Mouse (Mus musculus) 3134 (cell line): ENCODE data around the gene Grik3.
A peak's percentile ranks its signal among the peaks of the same experiment; 100 is the strongest.

Experiments used
- DNase-seq: peaks from one replicate; pipeline ENCODE4 v3.0.0-alpha.2; 2011; ENCODE audit warnings: low spot score; ENCODE audit not compliant: insufficient read length; ENCODE audit errors: extremely low read depth

Grik3 gene

DNA sequence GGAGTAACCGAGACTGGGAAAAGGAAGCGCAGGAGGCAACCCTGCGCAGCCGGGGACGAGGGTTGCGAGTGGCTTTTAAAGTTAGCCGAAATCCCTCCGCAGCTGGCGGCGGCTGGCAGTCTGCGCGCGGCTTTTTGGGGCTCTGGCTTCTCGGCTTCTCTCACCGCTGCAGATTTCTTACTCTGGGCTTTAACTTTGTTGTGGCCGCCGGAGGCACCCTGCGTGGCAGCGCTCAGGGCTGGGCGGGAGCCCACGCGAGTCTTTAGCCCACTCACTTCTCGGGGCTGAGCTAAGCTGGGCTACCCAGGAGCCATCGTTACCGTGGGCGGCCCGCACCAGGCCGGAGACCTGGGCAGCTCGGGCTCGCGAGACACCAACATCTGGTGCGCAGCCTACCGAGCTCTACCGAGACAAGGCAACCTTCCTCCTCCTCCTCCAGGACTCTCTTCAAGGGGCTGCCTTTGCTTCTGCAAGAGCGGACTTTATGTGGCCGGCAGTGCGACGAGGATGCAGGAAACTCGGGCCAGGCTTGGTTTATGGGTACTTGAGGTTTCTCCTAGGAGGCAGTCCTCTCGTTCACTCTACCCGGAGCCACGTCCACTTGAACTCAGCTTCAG is 1.1 kb downstream of the Grik3 start:
- no peak for DNase-seq

DNA sequence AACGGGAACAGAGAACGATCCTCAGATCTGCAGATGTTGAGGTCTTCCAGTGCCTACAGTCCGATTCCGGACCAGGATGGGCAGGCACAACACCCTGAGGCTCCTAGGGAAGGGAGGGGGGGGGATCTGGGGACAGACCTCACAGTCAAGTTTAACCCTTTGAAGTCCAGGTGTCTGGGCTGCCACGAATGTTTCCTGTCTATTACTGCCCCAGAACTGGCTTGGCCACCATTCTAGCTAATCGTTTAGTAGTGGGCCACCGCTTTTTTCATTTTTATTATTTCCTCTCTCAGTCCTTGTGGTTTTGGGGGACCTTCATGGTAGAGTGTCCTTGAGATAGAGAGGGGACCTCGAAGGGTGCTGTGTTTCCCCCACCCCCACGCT is 1.6 kb downstream of the Grik3 start:
- DNase-seq: no peak

DNA sequence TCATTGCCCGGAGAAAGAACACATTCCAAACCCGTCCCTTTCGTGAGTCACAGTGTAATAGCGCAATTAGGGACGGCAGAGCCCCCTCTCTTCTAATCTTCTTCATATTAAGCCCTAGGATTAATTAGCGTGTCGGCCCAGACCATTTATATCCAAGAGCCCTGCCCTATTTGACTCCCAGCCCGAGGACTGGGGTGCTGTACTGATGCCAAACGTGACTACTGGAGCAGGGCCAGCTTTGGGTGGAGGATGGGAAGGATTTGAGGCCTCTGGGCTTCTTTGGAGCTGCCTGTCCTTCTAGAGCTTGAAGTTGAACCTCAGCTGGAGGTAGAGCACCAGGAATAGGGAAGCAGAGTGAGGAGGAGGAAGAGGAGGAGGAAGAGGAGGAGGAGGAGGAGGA is 2.2 kb downstream of the Grik3 start:
- DNase-seq: no peak

DNA sequence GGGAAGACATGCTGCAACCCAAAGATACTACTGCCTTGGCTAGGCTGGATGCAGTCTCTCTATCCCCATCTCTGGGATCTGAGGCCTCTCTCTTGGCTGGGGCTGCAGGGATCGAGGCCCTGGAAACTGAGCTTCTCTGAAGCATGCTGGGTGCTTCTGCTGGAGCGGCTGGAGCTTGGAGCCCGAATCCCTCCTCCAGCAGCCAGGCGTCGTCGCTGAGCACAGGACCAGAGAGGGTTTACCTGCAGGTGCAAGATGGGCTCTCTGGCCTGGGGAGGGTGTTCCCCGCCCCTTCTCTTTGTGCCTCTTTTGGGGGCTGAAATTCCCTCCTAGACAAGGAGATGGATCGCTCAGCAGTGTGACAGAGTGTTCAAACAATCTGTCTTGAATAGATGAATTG is 2.6 kb downstream of the Grik3 start:
- no peak for DNase-seq

DNA sequence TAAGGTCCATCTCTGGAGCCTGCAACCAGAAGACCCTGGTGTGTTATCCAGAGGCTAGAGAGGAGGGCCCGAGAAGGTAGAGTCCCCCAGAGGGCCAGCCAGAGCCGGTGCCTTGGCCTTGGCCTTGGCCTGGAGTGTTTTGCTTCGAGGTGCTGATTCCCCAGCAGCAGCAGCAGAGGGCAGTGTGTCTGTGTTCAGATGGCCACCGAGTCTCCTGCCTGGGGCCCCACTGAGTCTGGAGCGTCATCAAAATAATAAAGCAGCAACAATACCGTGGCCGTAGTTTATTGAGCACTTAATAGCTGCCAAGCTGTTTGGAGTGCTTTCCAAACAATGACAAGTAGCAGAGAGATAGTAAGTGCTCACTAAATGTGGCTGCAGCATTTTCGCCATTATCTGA is 5.0 kb downstream of the Grik3 start:
- DNase-seq: no peak

DNA sequence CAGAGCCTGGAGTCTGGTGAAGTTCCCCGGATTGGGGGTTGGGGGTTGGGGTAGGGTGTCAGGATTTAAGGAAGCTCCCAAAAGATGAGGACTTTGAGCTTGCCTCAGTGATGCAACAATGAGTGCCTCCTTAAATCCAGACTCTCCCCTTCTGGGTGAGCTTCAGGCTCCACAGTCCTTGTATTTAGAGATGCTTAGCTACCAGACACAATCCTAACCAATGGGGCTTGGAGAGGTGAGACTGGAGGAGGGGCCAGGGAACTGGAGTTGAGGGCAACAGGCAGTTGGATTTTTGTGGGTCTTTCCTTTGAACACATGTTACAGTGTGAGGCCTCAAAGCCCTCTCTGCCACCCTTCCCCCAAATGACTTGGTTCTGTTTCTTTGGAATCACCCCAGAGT is 6.5 kb downstream of the Grik3 start:
- DNase-seq: no peak

DNA sequence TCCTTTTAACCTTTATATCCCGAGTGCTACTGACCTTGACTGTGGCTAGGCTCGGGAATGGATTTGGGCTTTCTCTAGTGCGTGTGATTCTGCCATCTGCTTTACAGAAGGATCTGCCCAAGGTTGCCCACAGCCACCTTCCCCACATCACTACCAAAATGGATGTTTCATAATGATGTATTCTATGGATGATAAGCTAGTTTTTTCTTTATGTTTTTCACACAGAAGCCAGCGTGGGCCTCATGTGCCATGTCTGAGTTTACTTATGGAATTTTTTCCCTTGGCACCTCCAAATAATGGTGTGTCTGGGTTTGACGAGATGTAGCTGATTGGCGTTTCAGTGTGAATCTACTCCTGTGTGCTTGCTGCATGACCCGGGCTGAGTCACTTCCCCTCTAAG is 7.0 kb downstream of the Grik3 start:
- DNase-seq: no peak

DNA sequence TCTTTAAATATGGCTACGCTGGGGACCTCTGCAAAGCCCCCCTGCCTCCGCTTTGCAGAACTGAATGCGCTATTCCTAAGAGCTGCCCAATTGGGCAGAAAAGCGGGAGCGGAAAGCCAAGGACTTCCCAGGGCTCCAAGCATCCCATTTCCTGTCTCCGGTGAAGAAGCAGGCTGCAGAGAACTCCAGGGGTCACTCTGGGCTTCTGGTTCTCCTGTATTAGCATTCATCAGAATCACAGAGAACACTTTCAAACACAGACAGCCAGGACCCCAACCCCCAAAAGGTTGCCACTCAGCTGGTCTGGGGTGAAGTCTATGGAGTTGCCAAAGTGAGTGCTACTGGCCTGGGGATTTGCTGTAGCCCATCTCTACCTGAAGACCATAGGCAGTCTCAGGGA is 8.4 kb downstream of the Grik3 start:
- DNase-seq: no peak

DNA sequence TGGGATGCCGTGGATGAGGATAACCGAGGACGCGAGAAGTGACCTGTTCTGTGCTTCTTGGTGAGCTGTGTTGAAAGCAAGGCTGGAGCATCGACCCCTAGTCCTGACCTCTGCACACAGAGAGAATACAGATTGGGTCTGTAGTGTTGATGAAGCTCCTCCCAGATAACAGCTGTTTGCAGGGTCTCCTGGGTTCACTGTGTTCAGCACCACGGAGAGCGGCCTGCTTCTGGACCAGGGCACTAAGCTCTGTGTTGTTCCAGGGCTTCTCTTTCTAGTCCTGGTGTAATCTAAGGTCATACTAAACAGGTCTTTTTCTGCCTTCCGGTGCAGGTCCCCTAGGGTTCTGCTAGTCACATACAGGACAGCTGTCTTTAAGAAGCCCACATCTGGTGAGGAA is 12.4 kb downstream of the Grik3 start:
- DNase-seq: no peak

DNA sequence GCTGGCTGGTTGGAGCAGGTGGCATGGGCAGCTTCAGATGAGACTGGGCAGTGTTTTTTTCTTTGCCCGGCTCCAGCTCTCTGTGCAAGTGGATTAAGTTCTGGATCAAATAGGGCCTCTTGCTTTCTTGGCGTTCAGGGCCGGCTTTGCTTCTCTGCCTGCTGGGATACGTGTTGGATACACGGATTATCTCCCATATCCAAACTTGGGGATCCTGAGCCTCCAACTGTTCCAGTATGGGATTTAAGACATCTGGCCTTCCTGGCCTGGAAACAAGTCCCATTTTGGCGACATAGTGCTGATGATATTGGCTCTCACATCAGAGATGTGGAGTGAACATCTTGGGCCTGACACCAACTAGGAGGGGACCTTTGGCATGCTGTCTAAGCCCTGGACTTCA is 21.9 kb downstream of the Grik3 start:
- DNase-seq: no peak

DNA sequence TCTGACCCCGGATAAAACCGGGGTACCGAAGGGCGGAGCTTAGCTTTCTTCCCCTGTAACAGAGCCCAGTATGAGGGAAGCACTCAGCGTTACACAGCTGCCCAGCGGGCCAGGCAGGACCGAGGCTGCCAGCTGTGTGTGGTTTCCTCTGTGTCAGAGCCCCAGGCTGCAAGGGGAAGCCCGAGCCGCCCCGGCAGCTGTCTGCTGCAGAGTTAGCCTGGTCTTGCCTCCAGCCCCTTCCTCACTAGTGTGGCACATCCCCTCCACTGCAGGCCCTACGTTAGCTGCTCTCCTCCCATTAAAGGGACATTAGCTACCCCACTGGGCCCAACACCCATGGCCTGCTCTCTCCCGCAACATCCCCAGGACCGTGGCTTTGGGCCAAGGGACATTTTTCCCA is 25.1 kb downstream of the Grik3 start:
- peak; percentile 33 for DNase-seq

DNA sequence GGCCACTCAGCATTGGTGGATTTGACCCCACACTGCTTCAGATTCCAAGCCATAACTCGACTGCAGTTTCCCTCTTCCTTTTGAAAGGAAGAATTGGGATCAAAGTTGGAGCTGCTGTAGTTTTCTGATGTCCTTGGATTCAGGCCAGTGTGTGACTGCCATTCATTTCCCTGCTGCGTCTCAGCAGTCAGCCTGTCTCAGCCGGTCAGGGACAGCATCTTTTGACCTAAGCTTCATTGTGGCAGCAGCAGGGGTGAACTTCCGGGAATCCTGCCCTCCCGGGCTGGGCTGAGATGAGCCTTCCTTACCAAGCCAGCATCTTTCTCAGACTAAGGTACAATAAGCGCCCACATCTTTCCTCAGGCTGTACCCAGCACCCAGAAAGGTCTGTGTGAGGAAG is 26.1 kb downstream of the Grik3 start:
- DNase-seq: no peak

DNA sequence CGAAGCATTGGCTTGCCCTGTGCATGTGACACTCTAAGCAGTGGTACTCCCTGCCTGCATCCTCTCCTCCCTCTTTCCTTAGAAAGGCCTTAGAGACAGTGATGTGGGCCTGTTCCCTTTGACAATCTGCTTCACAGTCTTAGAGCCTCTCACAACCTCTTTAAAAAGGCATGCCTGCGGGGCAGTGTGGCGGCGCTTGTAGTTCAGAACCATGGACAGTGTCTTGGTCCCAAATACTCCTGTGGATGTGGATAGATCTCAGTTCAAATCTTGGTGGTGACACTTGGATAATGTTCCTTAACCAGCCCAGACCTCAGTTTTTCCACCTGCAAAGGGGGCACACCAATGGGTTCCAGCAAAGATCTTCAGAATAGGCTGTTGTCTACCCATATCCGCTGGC is 28.4 kb downstream of the Grik3 start:
- DNase-seq: no peak

DNA sequence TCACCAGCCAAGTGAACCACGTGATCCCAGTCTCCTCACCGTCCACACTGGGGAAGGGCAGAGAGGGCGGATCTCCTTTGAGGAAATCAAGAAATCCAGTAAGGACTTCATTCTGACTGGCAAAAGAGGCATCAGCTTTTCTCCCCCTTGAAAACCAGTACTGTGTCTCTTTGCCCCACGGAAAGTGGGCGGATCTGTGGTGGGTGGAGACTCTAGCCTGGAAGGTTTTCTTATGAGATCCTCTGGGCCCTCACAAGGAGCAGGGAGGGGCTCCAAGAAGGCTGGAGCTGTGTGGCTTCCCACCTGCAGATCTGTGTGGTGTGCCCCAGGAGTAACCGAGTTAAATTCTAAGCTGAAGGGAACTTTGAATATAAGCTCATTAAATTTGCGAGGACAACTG is 32.4 kb downstream of the Grik3 start:
- no peak for DNase-seq

DNA sequence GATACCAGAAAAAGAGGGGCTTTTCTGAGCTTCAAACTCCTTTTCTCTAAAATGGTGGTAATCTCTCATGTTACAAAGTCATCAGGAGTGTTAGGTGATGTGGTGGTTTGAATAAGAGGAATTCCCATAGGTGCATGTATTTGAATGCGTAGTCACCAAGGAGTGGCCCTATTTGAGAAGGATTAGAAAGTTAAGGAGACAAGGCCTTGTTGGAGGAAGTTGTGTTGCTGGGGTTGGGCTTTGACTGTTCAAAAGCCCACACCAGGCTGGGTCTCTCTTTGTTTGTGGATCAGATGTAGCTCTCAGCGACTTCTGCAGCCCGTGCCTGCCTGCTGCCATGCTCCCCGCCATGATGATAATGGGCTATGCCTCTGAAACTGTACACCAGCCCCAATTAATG is 34.8 kb downstream of the Grik3 start:
- DNase-seq: no peak

DNA sequence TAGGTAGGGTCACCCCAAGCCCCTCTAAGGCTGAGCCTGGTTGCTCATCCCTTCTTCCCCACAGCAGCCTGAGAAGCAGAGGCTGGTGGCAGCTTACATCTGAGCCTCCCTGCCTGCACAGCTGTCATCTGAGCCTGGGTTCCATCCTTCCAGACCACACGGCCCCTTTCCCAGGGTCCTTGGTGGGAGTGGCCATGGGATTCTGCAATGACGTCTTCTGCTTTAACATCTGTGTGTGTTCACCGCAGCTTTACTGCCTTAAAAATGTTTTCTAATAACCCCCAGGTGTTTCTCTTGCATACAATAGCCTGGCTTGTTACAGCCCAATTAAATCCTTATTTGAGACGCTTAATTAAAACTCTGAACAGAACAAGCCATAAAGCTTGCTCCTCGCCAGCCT is 35.9 kb downstream of the Grik3 start:
- DNase-seq: no peak

DNA sequence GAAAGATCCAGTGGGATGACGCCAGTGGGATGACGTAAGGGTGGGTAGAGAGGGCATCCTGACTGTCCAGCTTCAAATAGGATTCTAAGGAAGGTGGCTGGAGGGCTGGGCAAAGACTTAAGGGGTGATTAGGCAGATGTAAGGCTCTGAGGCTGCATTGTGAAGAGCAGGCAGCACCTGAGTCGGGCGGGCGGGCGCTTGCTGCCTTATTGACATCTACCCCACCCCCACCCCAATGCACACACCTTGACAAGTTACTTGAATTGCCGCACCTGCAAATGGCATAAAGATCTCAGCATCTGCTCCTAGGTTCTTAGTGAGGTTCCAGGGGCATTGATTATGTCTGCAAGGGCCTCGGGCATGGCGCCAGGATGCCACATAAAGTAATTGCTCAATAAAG is 43.5 kb downstream of the Grik3 start:
- no peak for DNase-seq

DNA sequence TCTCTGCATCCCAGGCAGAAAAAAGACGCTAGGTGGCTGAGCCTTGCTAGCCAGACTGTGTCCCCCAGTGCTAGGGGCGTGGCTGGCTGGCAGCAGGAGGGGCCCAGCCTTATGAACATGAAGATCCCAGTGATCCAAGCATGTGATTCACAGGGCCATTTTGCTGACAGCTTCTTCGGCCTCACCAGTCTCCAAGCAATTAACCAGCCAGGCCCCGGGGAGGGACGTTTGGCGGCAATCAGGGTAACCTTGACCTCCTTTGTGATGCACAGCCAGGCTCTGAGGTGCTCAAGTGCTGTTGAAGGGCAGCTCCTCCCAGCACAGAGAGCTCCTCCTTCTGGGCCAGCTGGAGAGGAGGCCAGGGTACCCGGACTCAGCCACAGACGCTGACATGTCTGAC is 43.9 kb downstream of the Grik3 start:
- no peak for DNase-seq

DNA sequence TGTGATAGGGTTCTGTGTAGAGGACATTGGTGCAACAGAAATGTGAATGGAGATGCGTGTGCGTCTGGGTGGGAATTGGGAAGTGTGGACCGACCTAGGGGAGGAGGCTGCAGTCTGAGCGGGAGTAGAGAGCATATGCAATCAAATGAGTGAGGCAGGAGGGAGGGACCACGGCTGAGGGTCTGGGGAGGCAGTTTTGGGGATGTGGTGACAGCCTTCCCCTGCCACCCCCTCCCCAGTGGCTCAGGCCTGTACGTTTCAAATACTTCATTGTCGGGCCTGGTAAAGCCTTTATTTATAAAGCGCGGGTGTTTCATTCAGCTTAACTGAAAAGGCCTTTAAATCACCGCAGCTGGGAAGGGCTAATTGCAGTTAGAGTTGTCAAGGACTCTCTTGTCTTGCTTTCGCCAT is 44.5 kb downstream of the Grik3 start:
- no peak for DNase-seq

DNA sequence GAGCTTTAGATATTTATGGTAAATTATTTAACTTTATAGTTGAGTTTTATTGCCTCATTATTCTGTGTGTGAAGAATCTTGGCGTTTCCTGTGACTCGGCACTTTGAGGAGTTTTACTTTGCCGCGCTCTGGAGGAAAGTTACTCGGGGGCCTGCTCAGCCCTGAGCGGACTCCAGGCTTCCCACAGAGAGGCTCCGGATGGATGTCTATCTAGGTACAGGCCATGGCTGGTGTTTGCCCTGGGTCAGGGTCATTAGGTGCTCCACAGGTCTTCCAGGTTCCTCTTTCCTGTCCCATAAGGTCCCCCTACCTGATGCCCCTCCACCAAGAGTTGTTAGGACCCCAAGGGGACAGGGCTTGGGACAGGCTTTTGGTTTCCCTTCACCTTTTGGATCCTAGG is 45.0 kb downstream of the Grik3 start:
- DNase-seq: no peak

DNA sequence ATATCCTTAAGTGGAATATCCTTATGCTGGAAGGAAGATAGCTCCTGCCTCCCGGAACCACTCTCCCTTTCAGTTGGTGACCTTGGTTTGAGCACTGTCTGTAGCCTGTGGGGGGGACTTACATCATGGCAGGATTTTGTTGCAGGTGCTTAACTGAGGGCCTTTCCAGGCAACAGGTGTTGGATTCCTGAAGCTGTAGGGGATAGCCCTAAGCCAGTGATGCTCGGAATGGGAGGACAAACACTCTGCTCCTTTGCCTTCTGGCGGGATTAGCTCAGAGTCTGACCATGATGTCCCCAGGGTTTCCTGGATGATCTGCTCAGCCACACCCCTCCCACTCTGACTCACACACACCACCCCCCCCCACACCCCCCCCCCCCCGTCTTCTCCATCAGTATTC is 45.5 kb downstream of the Grik3 start:
- no peak for DNase-seq

DNA sequence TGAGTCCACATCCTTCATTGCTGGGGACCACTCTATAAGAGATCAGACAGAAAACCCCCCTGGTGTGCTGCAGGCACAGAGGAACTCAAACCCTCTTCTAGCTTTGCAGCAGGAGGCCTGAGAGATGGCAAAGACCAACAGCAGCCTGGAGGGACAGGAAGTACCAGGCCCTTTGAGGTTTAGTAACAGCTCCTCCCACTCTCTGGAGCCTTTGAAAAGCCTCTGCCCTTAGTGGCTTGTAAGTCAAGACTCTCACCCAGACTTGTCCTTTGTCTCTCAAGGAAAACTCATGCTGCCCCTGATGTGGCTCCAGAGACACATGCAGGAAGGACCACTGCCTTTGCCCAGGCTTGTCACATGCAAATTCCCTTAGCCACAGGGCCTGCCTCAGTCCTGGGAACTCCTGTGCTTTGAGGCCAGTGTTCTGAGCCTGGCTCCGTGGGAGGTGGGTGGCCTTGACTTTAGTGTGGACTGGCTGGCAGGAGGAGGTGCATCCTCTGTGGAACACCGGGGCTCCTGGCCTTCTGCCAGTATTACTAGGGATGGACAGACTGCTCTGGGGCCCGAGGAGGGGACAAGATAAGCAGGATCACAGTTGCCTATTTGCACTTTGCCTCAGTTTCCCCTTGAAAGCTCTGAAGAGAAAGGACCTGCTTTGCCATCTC is 47.9 kb downstream of the Grik3 start:
- no peak for DNase-seq

DNA sequence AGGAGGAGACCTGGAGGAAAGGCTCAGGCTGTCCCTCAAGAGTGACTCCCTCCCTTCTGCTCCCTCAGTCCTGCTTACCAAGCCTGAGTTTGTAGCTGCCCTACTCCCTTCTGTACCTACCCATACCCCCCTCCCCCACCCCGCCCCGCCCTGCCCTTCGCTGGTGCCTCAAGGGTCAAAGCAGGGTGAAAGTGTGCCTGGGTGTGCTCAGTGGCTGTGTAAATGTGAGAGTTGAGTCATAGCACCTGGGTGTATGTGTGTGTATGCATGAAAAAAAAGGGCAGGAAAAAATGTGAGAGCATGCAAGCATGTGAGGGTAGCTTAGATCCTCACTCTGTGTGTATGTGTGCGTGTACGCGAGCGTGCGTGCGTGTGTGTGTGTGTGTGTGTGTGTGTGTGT is 49.1 kb downstream of the Grik3 start:
- no peak for DNase-seq
